Mouse (Mus musculus): ENCODE results near the gene Olfr381. TPM values are rescaled to one million over a fixed set of nuclear protein-coding genes. Genes with fewer than 3 reads are reported as not detected.
"Not testable (repeated sequence)": the region's sequence is repeated elsewhere in the genome, so short reads cannot be mapped to it uniquely, and the experiment has no call there.

Gene Olfr381
- not detected in 2 replicates for polyA plus RNA-seq (2015; fragmentation: Nextera tagmentation; extraction: Ambion mirVana)

- H3K27ac ChIP-seq (ENCODE audit: low read length) = no peak within 1 kb of the TSS
- no peaks in the 10 kb centered on the region for H3K36me3 ChIP-seq (ENCODE audit: control insufficient read depth, insufficient read depth)
- H3K4me1 ChIP-seq (ENCODE audit: control insufficient read depth, low read depth, low read length) = no peaks in the 10 kb centered on the region
- no peak for ATAC-seq (ENCODE audit: low read depth)
- H3K9me3 ChIP-seq (replicated peaks; ENCODE audit: control insufficient read depth, low read length) = no peaks in the 10 kb centered on the region
- H3K9ac ChIP-seq (ENCODE audit: low read depth, low read length) = no peak within 1 kb of the TSS
- H3K4me2 ChIP-seq (ENCODE audit: low read depth, low read length) = no peak within 1 kb of the TSS
- H3K4me3 ChIP-seq (ENCODE audit: low read depth, low read length) = no peak within 1 kb of the TSS
- no peaks in the 10 kb centered on the region for H3K27me3 ChIP-seq (ENCODE audit: control insufficient read depth, insufficient read depth, low read depth, low read length)
Observed at GRCm38 (mm10) chr11:73491503-73491902, at the start of gene Olfr381. TSS of gene Olfr381 (minus strand) at chr11:73491603.

- not testable (repeated sequence) for H3K9me3 ChIP-seq (replicated peaks; ENCODE audit: control insufficient read depth, low read length); H3K4me2 ChIP-seq (ENCODE audit: low read depth, low read length); H3K36me3 ChIP-seq (ENCODE audit: control insufficient read depth, insufficient read depth); H3K27ac ChIP-seq (ENCODE audit: low read length); H3K9ac ChIP-seq (ENCODE audit: low read depth, low read length); H3K4me3 ChIP-seq (ENCODE audit: low read depth, low read length); ATAC-seq (ENCODE audit: low read depth); H3K4me1 ChIP-seq (ENCODE audit: control insufficient read depth, low read depth, low read length); H3K27me3 ChIP-seq (ENCODE audit: control insufficient read depth, insufficient read depth, low read depth, low read length)
- WGBS (ENCODE audit: insufficient replicate concordance) = 70% methylated on average over 1 of the region's 1 CpGs
Observed at GRCm38 (mm10) chr11:73528971-73529370, 37.6 kb upstream of the Olfr381 start.

DNA sequence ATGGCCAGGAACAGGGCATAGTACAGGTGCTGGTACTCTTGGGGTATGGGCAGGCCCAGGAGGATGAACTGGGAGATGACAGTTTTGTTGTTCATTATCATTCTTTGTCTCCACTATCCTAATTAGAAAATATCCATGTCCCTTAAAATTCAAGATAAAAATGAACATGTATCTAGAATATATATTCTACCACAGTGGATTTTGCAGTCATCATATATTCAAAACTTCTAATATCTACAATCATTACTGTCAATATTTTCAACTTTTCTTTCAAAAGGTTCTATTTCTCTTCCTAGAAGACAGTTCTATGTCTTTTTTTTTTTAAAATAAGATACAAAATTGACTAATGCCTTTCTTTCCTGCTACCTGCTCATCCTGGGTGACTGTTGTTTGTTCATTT is 25.7 kb upstream of the Olfr381 start, which contains the start of gene Olfr382:
Gene Olfr382, minus strand, starts transcription at position 101 of the 400 bp plus-strand sequence.
- Histone ChIP-seq H3K27ac (ENCODE audit: low read length) (no peak within 1 kb of the TSS), H3K9me3 (replicated peaks; ENCODE audit: control insufficient read depth, low read length) (no peaks in the 10 kb centered on the region), H3K27me3 (ENCODE audit: control insufficient read depth, insufficient read depth, low read depth, low read length) (no peaks in the 10 kb centered on the region), H3K36me3 (ENCODE audit: control insufficient read depth, insufficient read depth) (no peaks in the 10 kb centered on the region), H3K4me3 (ENCODE audit: low read depth, low read length) (no peak within 1 kb of the TSS), H3K4me2 (ENCODE audit: low read depth, low read length) (no peak within 1 kb of the TSS), H3K4me1 (ENCODE audit: control insufficient read depth, low read depth, low read length) (no peaks in the 10 kb centered on the region), H3K9ac (ENCODE audit: low read depth, low read length) (no peak within 1 kb of the TSS)
- ATAC-seq (ENCODE audit: low read depth) = no peak

DNA sequence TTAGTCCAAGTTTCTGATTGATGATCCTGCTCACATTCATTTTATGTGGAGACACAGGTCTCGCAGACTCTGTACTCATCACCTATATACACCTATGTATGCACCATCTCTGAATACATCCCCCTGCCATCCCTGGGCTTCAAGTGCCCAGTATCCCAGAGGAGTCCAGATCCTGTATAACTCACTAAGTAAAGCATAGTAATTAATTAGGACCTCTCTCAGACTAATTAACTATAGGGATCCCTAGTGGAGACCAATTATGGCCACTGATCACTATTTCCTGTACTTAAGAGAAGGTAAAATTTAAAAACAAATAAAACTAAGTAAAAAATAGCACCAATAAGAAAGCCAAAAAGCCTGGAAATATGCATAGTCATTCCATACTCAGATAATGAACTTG is 34.0 kb downstream of the Olfr381 start, which contains the start of gene Olfr380:
Gene Olfr380, minus strand, starts transcription at position 101 of the 400 bp plus-strand sequence.
- Histone ChIP-seq H3K9me3 (replicated peaks; ENCODE audit: control insufficient read depth, low read length) (no peaks in the 10 kb centered on the region), H3K27ac (ENCODE audit: low read length) (no peak within 1 kb of the TSS), H3K4me2 (ENCODE audit: low read depth, low read length) (no peak within 1 kb of the TSS), H3K27me3 (ENCODE audit: control insufficient read depth, insufficient read depth, low read depth, low read length) (no peaks in the 10 kb centered on the region), H3K4me3 (ENCODE audit: low read depth, low read length) (no peak within 1 kb of the TSS), H3K36me3 (ENCODE audit: control insufficient read depth, insufficient read depth) (no peaks in the 10 kb centered on the region), H3K4me1 (ENCODE audit: control insufficient read depth, low read depth, low read length) (no peaks in the 10 kb centered on the region), H3K9ac (ENCODE audit: low read depth, low read length) (no peak within 1 kb of the TSS)
- WGBS (ENCODE audit: insufficient replicate concordance) = 70% methylated on average over 1 of the region's 1 CpGs
- ATAC-seq (ENCODE audit: low read depth) = no peak

Other genes starting within 250 kb of the Olfr381 start
- gene Trpv3, start 224.2 kb downstream of the Olfr381 start, polyA plus RNA-seq (2015; fragmentation: Nextera tagmentation; extraction: Ambion mirVana) = 0.01 and 0.04 TPM in 2 replicates
- 3.0 and 4.0 TPM in 2 replicates for gene Aspa, start 162.0 kb downstream of the Olfr381 start, polyA plus RNA-seq (2015; fragmentation: Nextera tagmentation; extraction: Ambion mirVana)
- not detected in 2 replicates for gene Gm49340, start 161.9 kb downstream of the Olfr381 start, polyA plus RNA-seq (2015; fragmentation: Nextera tagmentation; extraction: Ambion mirVana)
- 3.2 and 3.3 TPM in 2 replicates for gene Spata22, start 161.9 kb downstream of the Olfr381 start, polyA plus RNA-seq (2015; fragmentation: Nextera tagmentation; extraction: Ambion mirVana)
- 0.08 and 0.22 TPM in 2 replicates for gene Olfr20, start 140.8 kb downstream of the Olfr381 start, polyA plus RNA-seq (2015; fragmentation: Nextera tagmentation; extraction: Ambion mirVana)
- gene Olfr376, start 120.4 kb downstream of the Olfr381 start, polyA plus RNA-seq (2015; fragmentation: Nextera tagmentation; extraction: Ambion mirVana) = not detected in 2 replicates
- gene Olfr1, start 92.0 kb downstream of the Olfr381 start, polyA plus RNA-seq (2015; fragmentation: Nextera tagmentation; extraction: Ambion mirVana) = not detected in 2 replicates
- gene Olfr378, start 63.1 kb downstream of the Olfr381 start, polyA plus RNA-seq (2015; fragmentation: Nextera tagmentation; extraction: Ambion mirVana) = not detected in 2 replicates
- gene Olfr380, start 34.1 kb downstream of the Olfr381 start, polyA plus RNA-seq (2015; fragmentation: Nextera tagmentation; extraction: Ambion mirVana) = not detected in 2 replicates
- not detected in 2 replicates for gene Olfr382, start 25.6 kb upstream of the Olfr381 start, polyA plus RNA-seq (2015; fragmentation: Nextera tagmentation; extraction: Ambion mirVana)
- not detected in 2 replicates for gene Olfr385, start 101.4 kb upstream of the Olfr381 start, polyA plus RNA-seq (2015; fragmentation: Nextera tagmentation; extraction: Ambion mirVana)
- gene Olfr384, start 107.0 kb upstream of the Olfr381 start, polyA plus RNA-seq (2015; fragmentation: Nextera tagmentation; extraction: Ambion mirVana) = not detected in 2 replicates
- gene Zfp735, start 197.2 kb upstream of the Olfr381 start, polyA plus RNA-seq (2015; fragmentation: Nextera tagmentation; extraction: Ambion mirVana) = not detected in 2 replicates

Data from liver, embryonic 16.5 days (tissue).